Mouse (Mus musculus) lung, adult 2 months (tissue): ENCODE measurements around the gene Erc2.

Experiments used
- CTCF ChIP-seq: fragments of 200-500 bp; IDR thresholded peaks from 2 replicates; pipeline ENCODE4 v1.5.1; 2011; ENCODE audit warnings: mild to moderate bottlenecking, low read length, control low read depth; ENCODE audit not compliant: insufficient read depth
- POLR2A ChIP-seq: fragments of 200-500 bp; IDR thresholded peaks from 2 replicates; pipeline ENCODE4 v1.6.1; 2011; ENCODE audit warnings: low read depth, mild to moderate bottlenecking, control low read depth, low read length, borderline replicate concordance; ENCODE audit errors: extremely low read depth

- no peak for TF ChIP-seq CTCF
- TF ChIP-seq POLR2A, result no peak
Measured at GRCm38 (mm10) chr14:28359983-28360382, 737.8 kb downstream of the Erc2 start.
